Mouse (Mus musculus) forebrain, embryonic 14.5 days (tissue): ENCODE data around the gene Zbtb49. TPM values are rescaled to one million over a fixed set of nuclear protein-coding genes. Genes with fewer than 3 reads are reported as not detected.
A peak's percentile ranks its signal among the peaks of the same experiment; 100 is the strongest.

Source experiments
- ATAC-seq: fragments of 200-750 bp; cut with Nextera tagmentation; 2 replicates; pipeline ENCODE4 v1.8.0; 2017; ENCODE audit warnings: mild to moderate bottlenecking, moderate library complexity
- DNase-seq: peaks from one replicate; pipeline ENCODE4 v3.0.0-alpha.2; 2015; ENCODE audit warnings: low spot score
- H3K27ac ChIP-seq: fragments of 300-500 bp; sonication (generic); 2 replicates; pipeline ENCODE4 v1.5.1; 2014; ENCODE audit warnings: low read depth, mild to moderate bottlenecking, control low read depth, low read length, moderate library complexity
- H3K27me3 ChIP-seq: fragments of 300-500 bp; sonication (generic); replicated peaks from 2 replicates; pipeline ENCODE4 v1.6.1; 2014; ENCODE audit warnings: low read length, control low read depth, mixed read lengths; ENCODE audit not compliant: control insufficient read depth, insufficient read depth
- H3K36me3 ChIP-seq: fragments of 300-500 bp; sonication (generic); 2 replicates; pipeline ENCODE4 v1.6.1; 2014; ENCODE audit warnings: low read length, control low read depth; ENCODE audit not compliant: control insufficient read depth, insufficient read depth
- H3K4me1 ChIP-seq: fragments of 300-500 bp; sonication (generic); 2 replicates; pipeline ENCODE4 v1.6.1; 2014; ENCODE audit warnings: antibody characterized with exemption, low read length, control low read depth; ENCODE audit not compliant: control insufficient read depth, insufficient read depth
- H3K4me2 ChIP-seq: fragments of 300-500 bp; sonication (generic); 2 replicates; pipeline ENCODE4 v1.6.1; 2014; ENCODE audit warnings: mild to moderate bottlenecking, control low read depth, low read length
- H3K4me3 ChIP-seq: fragments of 300-500 bp; sonication (generic); 2 replicates; pipeline ENCODE4 v1.5.1; 2014; ENCODE audit warnings: low read depth, low read length, control low read depth
- H3K9ac ChIP-seq: fragments of 300-500 bp; sonication (generic); 2 replicates; pipeline ENCODE4 v1.6.1; 2014; ENCODE audit warnings: mild to moderate bottlenecking, low read length, control low read depth, moderate library complexity
- H3K9me3 ChIP-seq: fragments of 300-500 bp; sonication (generic); replicated peaks from 2 replicates; pipeline ENCODE4 v1.6.1; 2016; ENCODE audit warnings: low read length, control low read depth, mixed read lengths; ENCODE audit not compliant: control insufficient read depth
- WGBS: fragments of 180-500 bp; shearing (Covaris S2); extraction: QIAGEN DNeasy Blood & Tissue Kit; methylation state at CpG from one replicate; pipeline ENCODE4 v1.1.7; 2014; 5-methylcytosine and 5-hydroxymethylcytosine counted together
- polyA plus RNA-seq: library from polyadenylated mRNA; unstranded; fragments of >200 nt; fragmentation: Nextera tagmentation; extraction: Ambion mirVana; gene quantifications from 2 replicates; pipeline ENCODE4 v1.2.1, GENCODE M21; 2014

The Zbtb49 gene
- polyA plus RNA-seq, 1 experiment from 2014 or later: 15.9 TPM

DNA sequence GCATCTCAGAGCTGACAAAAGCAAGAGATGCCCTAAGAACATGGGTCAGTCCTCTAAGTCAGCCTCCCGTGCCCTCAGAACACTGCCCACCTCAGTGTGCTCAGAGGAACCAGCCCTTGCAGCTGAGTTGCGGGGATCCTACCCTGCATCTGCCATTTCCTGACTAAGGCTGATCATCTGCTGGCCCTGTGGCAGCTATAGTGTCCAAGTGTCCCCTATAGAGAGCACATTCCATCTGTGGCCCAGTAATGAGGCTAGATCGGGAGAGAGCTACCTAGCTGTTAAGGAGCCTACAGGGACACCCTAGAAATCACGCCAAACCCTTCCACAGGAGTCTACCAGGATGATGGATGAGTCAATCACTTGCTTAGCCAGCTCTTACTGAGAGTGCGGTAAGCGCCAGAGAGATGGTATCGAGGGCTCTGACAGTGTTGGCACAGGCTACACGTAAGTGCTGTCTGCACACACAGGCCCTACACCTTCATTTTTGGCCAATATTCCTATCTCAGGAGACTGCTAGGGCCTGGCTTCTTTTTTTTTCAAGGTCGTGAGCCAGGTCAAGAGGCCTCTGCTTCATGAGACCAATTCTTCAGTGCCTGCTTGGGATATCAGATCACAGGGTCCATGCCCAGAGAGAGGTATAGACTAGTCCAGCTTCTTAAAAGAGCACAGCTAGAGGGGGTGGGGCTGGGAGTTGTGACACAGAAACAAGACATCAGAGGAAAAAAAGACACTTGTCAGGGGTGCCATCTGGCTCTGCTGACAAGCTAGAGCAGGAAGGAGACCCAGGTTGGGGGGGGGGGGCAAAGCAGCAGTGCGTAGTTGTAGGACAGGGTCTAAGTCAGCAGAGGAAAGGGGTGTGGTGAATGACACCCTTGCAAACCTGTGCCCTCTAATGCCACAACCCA lies 67.8 kb downstream of the Zbtb49 start:
- 82% methylated on average over 10 of the region's 10 CpGs for WGBS
- H3K9me3 ChIP-seq: no peaks in the 10 kb centered on the region
- H3K4me2 ChIP-seq: peak overlapping the region; percentile 24
- H3K9ac ChIP-seq: no peak overlapping the region; the same call in 1 of the 2 replicates
- peak; percentile 30 for DNase-seq
- no peaks in the 10 kb centered on the region for H3K27me3 ChIP-seq
- peaks cover 96% of the 10 kb centered on the region for H3K36me3 ChIP-seq
- no peak overlapping the region for H3K27ac ChIP-seq
- ATAC-seq: peak; percentile 35
- no peak overlapping the region for H3K4me3 ChIP-seq
- peaks cover 49% of the 10 kb centered on the region for H3K4me1 ChIP-seq

GRCm38 (mm10) chr5:38151264-38151663 lies 69.0 kb downstream of the Zbtb49 start:
- no peaks in the 10 kb centered on the region for H3K9me3 ChIP-seq
- peaks cover 38% of the 10 kb centered on the region for H3K4me1 ChIP-seq
- no peak overlapping the region; the same call in 1 of the 2 replicates for H3K9ac ChIP-seq
- 54% methylated on average over 3 of the region's 3 CpGs for WGBS
- no peak overlapping the region for H3K27ac ChIP-seq
- DNase-seq (peak; percentile 35), ATAC-seq (peak; percentile 21; the same call in 1 of the 2 replicates)
- H3K36me3 ChIP-seq: peaks cover 95% of the 10 kb centered on the region
- no peak overlapping the region for H3K4me3 ChIP-seq
- no peaks in the 10 kb centered on the region for H3K27me3 ChIP-seq
- H3K4me2 ChIP-seq: peak overlapping the region; percentile 24; the same call in 1 of the 2 replicates

DNA sequence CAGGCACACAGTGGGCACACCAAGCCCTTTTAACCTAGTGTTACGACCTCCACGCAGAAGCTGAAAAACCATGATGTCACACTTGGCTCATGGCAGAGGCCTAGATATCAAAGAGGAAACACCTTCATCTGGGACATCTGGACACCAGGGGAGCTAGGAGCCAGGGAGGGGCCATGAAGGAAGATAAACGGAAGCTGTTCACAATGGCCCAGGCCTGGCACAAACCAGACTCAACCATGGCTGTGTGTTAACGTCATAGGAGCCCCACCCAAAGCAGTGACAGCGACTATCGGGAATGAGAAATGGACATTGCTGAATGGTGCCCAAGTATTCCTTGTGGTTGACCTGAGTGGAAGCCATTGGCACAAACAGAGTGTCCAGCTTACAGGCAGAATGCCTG lies 73.7 kb downstream of the Zbtb49 start:
- H3K36me3 ChIP-seq: peaks cover 93% of the 10 kb centered on the region
- no peak overlapping the region for H3K9ac ChIP-seq
- no peaks in the 10 kb centered on the region for H3K27me3 ChIP-seq
- WGBS: 92% methylated on average over 6 of the region's 6 CpGs
- no peak overlapping the region for H3K27ac ChIP-seq
- no peaks in the 10 kb centered on the region for H3K9me3 ChIP-seq
- peaks cover 1% of the 10 kb centered on the region; the same call in 1 of the 2 replicates for H3K4me1 ChIP-seq
- DNase-seq (no peak), ATAC-seq (no peak)
- no peak overlapping the region for H3K4me3 ChIP-seq
- H3K4me2 ChIP-seq: no peak overlapping the region

DNA sequence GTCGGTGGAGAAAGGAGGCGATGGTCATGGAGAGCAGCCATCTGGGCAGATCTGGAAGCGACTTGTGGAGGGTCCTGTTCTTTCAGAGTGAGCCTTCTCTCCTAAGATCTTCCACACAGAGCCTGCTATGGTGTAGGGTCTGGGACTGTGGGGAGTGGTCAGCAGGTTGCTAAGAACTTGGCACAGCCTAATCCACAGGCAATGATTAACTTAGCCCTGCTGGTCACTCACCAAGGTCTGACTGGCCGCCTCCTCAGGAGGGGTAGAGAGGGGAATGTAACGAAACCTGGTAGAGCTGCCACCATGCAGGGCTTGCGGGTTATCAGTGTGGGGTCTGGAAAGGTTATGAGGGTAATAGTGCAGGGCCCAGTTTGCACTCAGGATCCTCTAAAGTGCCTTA lies 79.4 kb downstream of the Zbtb49 start:
- DNase-seq: no peak
- 93% methylated on average over 6 of the region's 6 CpGs for WGBS
- Histone ChIP-seq H3K4me1 (no peaks in the 10 kb centered on the region), H3K27me3 (no peaks in the 10 kb centered on the region), H3K4me2 (no peak overlapping the region), H3K9ac (no peak overlapping the region), H3K4me3 (no peak overlapping the region), H3K36me3 (peaks cover 99% of the 10 kb centered on the region), H3K27ac (no peak overlapping the region), H3K9me3 (no peaks in the 10 kb centered on the region)
- 0 out of 2 replicates have a peak, but pooled peaks have one; percentile 6 for ATAC-seq

Other genes starting within 250 kb of the Zbtb49 start
- gene Stx18, start 181.7 kb downstream of the Zbtb49 start, polyA plus RNA-seq: 39.6 and 45.0 TPM in 2 replicates
- gene Nsg1, start 60.5 kb downstream of the Zbtb49 start, polyA plus RNA-seq: 351 and 354 TPM in 2 replicates
- 42.9 and 48.3 TPM in 2 replicates for gene Lyar, start within 50 bp of the Zbtb49 start, polyA plus RNA-seq
- gene Tmem128, start 39.7 kb upstream of the Zbtb49 start, polyA plus RNA-seq: 108 and 109 TPM in 2 replicates
- not detected in 2 replicates for gene Otop1, start 55.5 kb upstream of the Zbtb49 start, polyA plus RNA-seq
- gene Drd5, start 98.9 kb upstream of the Zbtb49 start, polyA plus RNA-seq: 0.14 and 0.17 TPM in 2 replicates